Mouse (Mus musculus) hindbrain, embryonic 14.5 days (tissue): ENCODE measurements at regions not wholly inside any gene's neighbourhood (a gene's known extent, or its start where the extent isn't known, plus 50 kb on each side); places are given as distances from the start of the nearest gene placed in this dataset.

ENCODE experiments used
- ATAC-seq: fragments of 200-750 bp; cut with Nextera tagmentation; 2 replicates; pipeline ENCODE4 v1.8.0; 2017; ENCODE audit warnings: moderate number of reproducible peaks, mild to moderate bottlenecking, moderate TSS enrichment, moderate library complexity; ENCODE audit not compliant: low FRiP score
- DNase-seq: peaks from one replicate; pipeline ENCODE4 v3.0.0-alpha.2; 2015; ENCODE audit warnings: low spot score
- H3K27ac ChIP-seq: fragments of 300-500 bp; sonication (generic); 2 replicates; pipeline ENCODE4 v1.5.1; 2014; ENCODE audit warnings: mild to moderate bottlenecking, moderate library complexity
- H3K27me3 ChIP-seq: fragments of 300-500 bp; sonication (generic); 2 replicates; pipeline ENCODE4 v1.6.1; 2014; ENCODE audit warnings: mild to moderate bottlenecking, low read length, mixed read lengths; ENCODE audit not compliant: control insufficient read depth, insufficient read depth
- H3K36me3 ChIP-seq: fragments of 300-500 bp; sonication (generic); replicated peaks from 2 replicates; pipeline ENCODE4 v1.6.1; 2014; ENCODE audit not compliant: control insufficient read depth, insufficient read depth
- H3K4me1 ChIP-seq: fragments of 300-500 bp; sonication (generic); replicated peaks from 2 replicates; pipeline ENCODE4 v1.6.1; 2014; ENCODE audit warnings: antibody characterized with exemption, low read length, mixed read lengths; ENCODE audit not compliant: control insufficient read depth, insufficient read depth
- H3K4me2 ChIP-seq: fragments of 300-500 bp; sonication (generic); replicated peaks from 2 replicates; pipeline ENCODE4 v1.6.1; 2014; ENCODE audit warnings: mild to moderate bottlenecking, moderate library complexity
- H3K4me3 ChIP-seq: fragments of 300-500 bp; sonication (generic); replicated peaks from 2 replicates; pipeline ENCODE4 v1.5.1; 2014; ENCODE audit warnings: mild to moderate bottlenecking, low read length
- H3K9ac ChIP-seq: fragments of 300-500 bp; sonication (generic); 2 replicates; pipeline ENCODE4 v1.6.1; 2014
- H3K9me3 ChIP-seq: fragments of 300-500 bp; sonication (generic); 2 replicates; pipeline ENCODE4 v1.6.1; 2016; ENCODE audit warnings: low read length; ENCODE audit not compliant: control insufficient read depth
- WGBS: fragments of 180-500 bp; shearing (Covaris S2); extraction: QIAGEN DNeasy Blood & Tissue Kit; methylation state at CpG from one replicate; pipeline ENCODE4 v1.1.7; 2014; 5-methylcytosine and 5-hydroxymethylcytosine counted together

- no peak overlapping the region for H3K4me2 ChIP-seq
- no peaks in the 10 kb centered on the region for H3K4me1 ChIP-seq
- H3K36me3 ChIP-seq = no peaks in the 10 kb centered on the region
- H3K9me3 ChIP-seq = no peaks in the 10 kb centered on the region
- DNase-seq (no peak), ATAC-seq (no peak)
- no peak overlapping the region for H3K4me3 ChIP-seq
- no peak overlapping the region for H3K27ac ChIP-seq
- H3K9ac ChIP-seq = no peak overlapping the region
- no peaks in the 10 kb centered on the region for H3K27me3 ChIP-seq
Observed at GRCm38 (mm10) chr10:124362795-124363194, 1026.5 kb downstream of the Slc16a7 start.

GRCm38 (mm10) chr10:124370994-124371393, 1018.3 kb downstream of the Slc16a7 start:
- no peaks in the 10 kb centered on the region for H3K36me3 ChIP-seq
- WGBS = 93% methylated on average over 2 of the region's 2 CpGs

GRCm38 (mm10) chr10:124402647-124403046, 986.6 kb downstream of the Slc16a7 start:
- Histone ChIP-seq H3K27me3 (no peaks in the 10 kb centered on the region), H3K36me3 (no peaks in the 10 kb centered on the region), H3K9me3 (no peaks in the 10 kb centered on the region), H3K27ac (no peak overlapping the region), H3K9ac (no peak overlapping the region), H3K4me1 (no peaks in the 10 kb centered on the region), H3K4me3 (no peak overlapping the region), H3K4me2 (no peak overlapping the region)
- ATAC-seq (no peak), DNase-seq (no peak)
- 52% methylated on average over 2 of the region's 2 CpGs for WGBS

More at GRCm38 (mm10) chr10:124370994-124371393, 1018.3 kb downstream of the Slc16a7 start:
- Histone ChIP-seq H3K4me2 (no peak overlapping the region), H3K4me3 (no peak overlapping the region), H3K9ac (no peak overlapping the region), H3K27me3 (no peaks in the 10 kb centered on the region), H3K9me3 (no peaks in the 10 kb centered on the region), H3K27ac (no peak overlapping the region), H3K4me1 (no peaks in the 10 kb centered on the region)
- DNase-seq (no peak), ATAC-seq (no peak)

- Histone ChIP-seq H3K4me3 (no peak overlapping the region), H3K36me3 (no peaks in the 10 kb centered on the region), H3K9me3 (no peaks in the 10 kb centered on the region), H3K27me3 (no peaks in the 10 kb centered on the region), H3K4me2 (no peak overlapping the region), H3K27ac (no peak overlapping the region), H3K4me1 (no peaks in the 10 kb centered on the region), H3K9ac (no peak overlapping the region)
- DNase-seq (no peak), ATAC-seq (no peak)
- WGBS = 74% methylated on average over 2 of the region's 2 CpGs
Observed at GRCm38 (mm10) chr10:124409633-124410032, 979.6 kb downstream of the Slc16a7 start.

- Histone ChIP-seq H3K36me3 (no peaks in the 10 kb centered on the region), H3K27ac (no peak overlapping the region), H3K9ac (no peak overlapping the region), H3K4me2 (no peak overlapping the region), H3K4me3 (no peak overlapping the region), H3K4me1 (no peaks in the 10 kb centered on the region), H3K9me3 (no peaks in the 10 kb centered on the region), H3K27me3 (no peaks in the 10 kb centered on the region)
- 71% methylated on average over 6 of the region's 6 CpGs for WGBS
- DNase-seq (peak; percentile 32), ATAC-seq (no peak)
Observed at GRCm38 (mm10) chr10:124416531-124416930, 972.7 kb downstream of the Slc16a7 start.

- Histone ChIP-seq H3K4me2 (no peak overlapping the region), H3K9me3 (no peaks in the 10 kb centered on the region), H3K27ac (no peak overlapping the region), H3K4me3 (no peak overlapping the region), H3K36me3 (no peaks in the 10 kb centered on the region), H3K9ac (no peak overlapping the region), H3K27me3 (no peaks in the 10 kb centered on the region), H3K4me1 (no peaks in the 10 kb centered on the region)
- ATAC-seq = no peak
- 59% methylated on average over 2 of the region's 2 CpGs for WGBS
- no peak for DNase-seq
Observed at GRCm38 (mm10) chr10:124423418-124423817, 965.8 kb downstream of the Slc16a7 start.
